ENCODE assay signal across 8 mouse cellular contexts in the genomic region with DNA sequence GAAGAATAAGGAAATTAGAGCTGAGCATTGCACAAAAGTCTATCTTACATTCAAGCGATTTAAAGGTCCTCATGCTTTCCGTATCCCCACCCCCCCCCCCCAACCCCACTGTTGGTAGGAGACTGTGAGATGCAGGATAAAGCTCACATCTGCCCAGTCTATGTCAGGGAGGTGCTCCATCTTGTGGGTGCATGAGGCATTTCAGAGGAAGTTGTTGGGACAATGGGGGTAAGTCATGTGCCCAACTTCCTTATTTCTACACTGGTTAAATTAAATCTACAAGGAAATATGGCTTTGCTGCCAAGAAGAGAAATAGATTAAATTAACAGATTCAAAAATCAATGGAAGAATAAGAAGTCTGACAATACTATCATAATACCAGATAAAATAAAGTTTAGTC. TPM values are rescaled to one million over a fixed set of nuclear protein-coding genes. Genes with fewer than 3 reads are reported as not detected.
A peak's percentile ranks its signal among the peaks of the same experiment; 100 is the strongest.
DNase-seq lines count a peak whose midpoint lies in the region; ATAC-seq and TF ChIP-seq lines count a peak whose summit lies in the region.

No protein-coding gene starts in this region.

- DNase-seq in adrenal gland, postnatal 36 days = peak; percentile 17 to 28
- no peak for DNase-seq in adrenal gland, adult 8-10 months
- no peak for DNase-seq in midbrain, embryonic 11.5 days (ENCODE audit: low spot score, missing footprints)
- DNase-seq in thymus, postnatal 10 days (ENCODE audit: low spot score in 2 of 2) = peak; percentile 6 to 21
- no peak for DNase-seq in cerebellum, adult 2 months
- DNase-seq in urinary bladder, postnatal 4 days (ENCODE audit: low spot score in 2 of 2) = no peak

- H3K9me3 ChIP-seq in midbrain, embryonic 11.5 days (ENCODE audit: control insufficient read depth, low read length) = no peaks in the 10 kb centered on the region
- H3K9me3 ChIP-seq in midbrain, embryonic 16.5 days (replicated peaks; ENCODE audit: control insufficient read depth, low read length, poor library complexity, severe bottlenecking) = no peaks in the 10 kb centered on the region
- H3K9me3 ChIP-seq in liver, embryonic 16.5 days (replicated peaks; ENCODE audit: control insufficient read depth, low read length) = no peaks in the 10 kb centered on the region

- H3K27me3 ChIP-seq in midbrain, embryonic 11.5 days (ENCODE audit: control insufficient read depth, insufficient read depth, low read length) = no peaks in the 10 kb centered on the region
- no peaks in the 10 kb centered on the region for H3K27me3 ChIP-seq in midbrain, embryonic 16.5 days (ENCODE audit: control insufficient read depth, insufficient read depth, low read depth, low read length)
- H3K27me3 ChIP-seq in liver, embryonic 16.5 days (ENCODE audit: control insufficient read depth, insufficient read depth, low read depth, low read length) = no peaks in the 10 kb centered on the region
- H3K27me3 ChIP-seq in cerebellum, adult 2 months (ENCODE audit: control insufficient read depth, insufficient read depth, low read length) = no peaks in the 10 kb centered on the region

- TF ChIP-seq CTCF in cerebellum, adult 2 months (IDR thresholded peaks at IDR 0.05; ENCODE audit: borderline replicate concordance, insufficient read depth, low read depth, low read length) = no peak

- H3K9ac ChIP-seq in midbrain, embryonic 11.5 days (ENCODE audit: low read length) = no peak overlapping the region
- H3K9ac ChIP-seq in midbrain, embryonic 16.5 days (ENCODE audit: low read depth, low read length) = no peak overlapping the region
- no peak overlapping the region for H3K9ac ChIP-seq in liver, embryonic 16.5 days (ENCODE audit: low read depth, low read length)

- H3K4me3 ChIP-seq in midbrain, embryonic 11.5 days (ENCODE audit: low read depth, low read length) = no peak overlapping the region
- no peak overlapping the region for H3K4me3 ChIP-seq in midbrain, embryonic 16.5 days (ENCODE audit: low read depth, low read length)
- no peak overlapping the region for H3K4me3 ChIP-seq in liver, embryonic 16.5 days (ENCODE audit: low read depth, low read length)
- no peak overlapping the region for H3K4me3 ChIP-seq in cerebellum, adult 2 months (replicated peaks; ENCODE audit: insufficient read depth, low read depth, low read length)

- no peak overlapping the region for H3K4me2 ChIP-seq in midbrain, embryonic 11.5 days
- H3K4me2 ChIP-seq in midbrain, embryonic 16.5 days (ENCODE audit: low read length) = no peak overlapping the region
- no peak overlapping the region for H3K4me2 ChIP-seq in liver, embryonic 16.5 days (ENCODE audit: low read depth, low read length)

- TF ChIP-seq POLR2A in cerebellum, adult 2 months (IDR thresholded peaks at IDR 0.05; ENCODE audit: borderline replicate concordance, insufficient read depth, low read length) = no peak

- ATAC-seq in midbrain, embryonic 11.5 days (ENCODE audit: low FRiP score) = peak; percentile 42; the same call in 1 of the 2 replicates
- no peak for ATAC-seq in midbrain, embryonic 16.5 days
- ATAC-seq in liver, embryonic 16.5 days (ENCODE audit: low read depth) = 0 out of 2 replicates have a peak, but pooled peaks have one; percentile 30

- H3K27ac ChIP-seq in midbrain, embryonic 11.5 days (ENCODE audit: low read depth, low read length) = no peak overlapping the region
- H3K27ac ChIP-seq in midbrain, embryonic 16.5 days (ENCODE audit: low read length) = no peak overlapping the region
- H3K27ac ChIP-seq in liver, embryonic 16.5 days (ENCODE audit: low read length) = no peak overlapping the region
- H3K27ac ChIP-seq in cerebellum, adult 2 months (ENCODE audit: insufficient read depth, low read length) = no peak overlapping the region

- WGBS in midbrain, embryonic 11.5 days = 36% methylated on average over 2 of the region's 2 CpGs
- WGBS in midbrain, embryonic 16.5 days = 29% methylated on average over 2 of the region's 2 CpGs
- 11% methylated on average over 2 of the region's 2 CpGs for WGBS in liver, embryonic 16.5 days (ENCODE audit: insufficient replicate concordance)
- 36% methylated on average over 2 of the region's 2 CpGs for WGBS in cerebellum, adult 2 months

- H3K36me3 ChIP-seq in midbrain, embryonic 11.5 days (ENCODE audit: control insufficient read depth, insufficient read depth, low read length) = no peaks in the 10 kb centered on the region
- H3K36me3 ChIP-seq in midbrain, embryonic 16.5 days (ENCODE audit: control insufficient read depth, insufficient read depth, low read length) = no peaks in the 10 kb centered on the region
- no peaks in the 10 kb centered on the region for H3K36me3 ChIP-seq in liver, embryonic 16.5 days (ENCODE audit: control insufficient read depth, insufficient read depth)

- H3K4me1 ChIP-seq in midbrain, embryonic 11.5 days (ENCODE audit: control insufficient read depth, insufficient read depth, low read length) = no peaks in the 10 kb centered on the region
- no peaks in the 10 kb centered on the region for H3K4me1 ChIP-seq in midbrain, embryonic 16.5 days (ENCODE audit: control insufficient read depth, insufficient read depth, low read length)
- H3K4me1 ChIP-seq in liver, embryonic 16.5 days (ENCODE audit: control insufficient read depth, low read depth, low read length) = no peaks in the 10 kb centered on the region
- H3K4me1 ChIP-seq in cerebellum, adult 2 months (ENCODE audit: control insufficient read depth, insufficient read depth, low read length) = no peaks in the 10 kb centered on the region

RNA-seq across cellular contexts. Expression of a gene that starts 18.0 kb away (rescaled TPM):
- not detected for total RNA-seq in adrenal gland, postnatal 36 days (2021)
- not detected for total RNA-seq in adrenal gland, adult 8-10 months (2022)
- 0.08 TPM in 1 of 2 replicates, not detected in the other for polyA plus RNA-seq in midbrain, embryonic 11.5 days (2014; fragmentation: Nextera tagmentation; extraction: Ambion mirVana)
- not detected in 2 replicates for polyA plus RNA-seq in midbrain, embryonic 16.5 days (2015; fragmentation: Nextera tagmentation; extraction: Ambion mirVana)
- polyA plus RNA-seq in liver, embryonic 16.5 days (2015; fragmentation: Nextera tagmentation; extraction: Ambion mirVana) = 0.17 and 0.39 TPM in 2 replicates
- not detected in 2 replicates for polyA plus RNA-seq in cerebellum, adult 2 months (2012; rRNA removed)

RNA-seq across cellular contexts. Expression of a gene that starts 29.3 kb away (rescaled TPM):
- under 1 TPM in 1 of 2 experiments, not detected in 1; 0.23 TPM for total RNA-seq in adrenal gland, postnatal 36 days (2021)
- total RNA-seq in adrenal gland, adult 8-10 months (2022) = under 1 TPM in 3 of 4 experiments, not detected in 1; 0.13 to 0.38 (median 0.15) TPM
- not detected in 2 replicates for polyA plus RNA-seq in midbrain, embryonic 11.5 days (2014; fragmentation: Nextera tagmentation; extraction: Ambion mirVana)
- not detected in 2 replicates for polyA plus RNA-seq in midbrain, embryonic 16.5 days (2015; fragmentation: Nextera tagmentation; extraction: Ambion mirVana)
- polyA plus RNA-seq in liver, embryonic 16.5 days (2015; fragmentation: Nextera tagmentation; extraction: Ambion mirVana) = 0.34 and 0.40 TPM in 2 replicates
- not detected in 2 replicates for polyA plus RNA-seq in cerebellum, adult 2 months (2012; rRNA removed)

RNA-seq across cellular contexts. Expression of a gene that starts 46.3 kb away (rescaled TPM):
- under 1 TPM; 0.23 to 0.56 TPM for total RNA-seq in adrenal gland, postnatal 36 days (2021)
- 1 to 10 TPM in 1 of 4 experiments, under 1 TPM in 3; 0.18 to 1.4 (median 0.76) TPM for total RNA-seq in adrenal gland, adult 8-10 months (2022)
- not detected in 2 replicates for polyA plus RNA-seq in midbrain, embryonic 11.5 days (2014; fragmentation: Nextera tagmentation; extraction: Ambion mirVana)
- not detected in 2 replicates for polyA plus RNA-seq in midbrain, embryonic 16.5 days (2015; fragmentation: Nextera tagmentation; extraction: Ambion mirVana)
- 7.9 and 9.2 TPM in 2 replicates for polyA plus RNA-seq in liver, embryonic 16.5 days (2015; fragmentation: Nextera tagmentation; extraction: Ambion mirVana)
- polyA plus RNA-seq in cerebellum, adult 2 months (2012; rRNA removed) = 0.02 TPM in 1 of 2 replicates, not detected in the other

RNA-seq across cellular contexts. Expression of a gene that starts 48.4 kb away (rescaled TPM):
- total RNA-seq in adrenal gland, postnatal 36 days (2021) = not detected
- not detected for total RNA-seq in adrenal gland, adult 8-10 months (2022)
- not detected in 2 replicates for polyA plus RNA-seq in midbrain, embryonic 11.5 days (2014; fragmentation: Nextera tagmentation; extraction: Ambion mirVana)
- polyA plus RNA-seq in midbrain, embryonic 16.5 days (2015; fragmentation: Nextera tagmentation; extraction: Ambion mirVana) = not detected in 2 replicates
- not detected in 2 replicates for polyA plus RNA-seq in liver, embryonic 16.5 days (2015; fragmentation: Nextera tagmentation; extraction: Ambion mirVana)
- not detected in 2 replicates for polyA plus RNA-seq in cerebellum, adult 2 months (2012; rRNA removed)

RNA-seq across cellular contexts. Expression of a gene that starts 48.7 kb away (rescaled TPM):
- not detected for total RNA-seq in adrenal gland, postnatal 36 days (2021)
- not detected for total RNA-seq in adrenal gland, adult 8-10 months (2022)
- not detected in 2 replicates for polyA plus RNA-seq in midbrain, embryonic 11.5 days (2014; fragmentation: Nextera tagmentation; extraction: Ambion mirVana)
- polyA plus RNA-seq in midbrain, embryonic 16.5 days (2015; fragmentation: Nextera tagmentation; extraction: Ambion mirVana) = not detected in 2 replicates
- polyA plus RNA-seq in liver, embryonic 16.5 days (2015; fragmentation: Nextera tagmentation; extraction: Ambion mirVana) = not detected in 2 replicates
- polyA plus RNA-seq in cerebellum, adult 2 months (2012; rRNA removed) = not detected in 2 replicates

Comparison
In these comparisons a context has a peak if more than half of its experiments do, and no peak if none do; other contexts are left out.
1. DNase-seq: peak in adrenal gland, postnatal 36 days (2 of 2) and thymus, postnatal 10 days (2 of 2); none in adrenal gland, adult 8-10 months (single experiment), midbrain, embryonic 11.5 days (single experiment), cerebellum, adult 2 months (0 of 2) and urinary bladder, postnatal 4 days (0 of 2).